Mouse (Mus musculus): Measurements from ENCODE around the gene Nrbf2.

DNA sequence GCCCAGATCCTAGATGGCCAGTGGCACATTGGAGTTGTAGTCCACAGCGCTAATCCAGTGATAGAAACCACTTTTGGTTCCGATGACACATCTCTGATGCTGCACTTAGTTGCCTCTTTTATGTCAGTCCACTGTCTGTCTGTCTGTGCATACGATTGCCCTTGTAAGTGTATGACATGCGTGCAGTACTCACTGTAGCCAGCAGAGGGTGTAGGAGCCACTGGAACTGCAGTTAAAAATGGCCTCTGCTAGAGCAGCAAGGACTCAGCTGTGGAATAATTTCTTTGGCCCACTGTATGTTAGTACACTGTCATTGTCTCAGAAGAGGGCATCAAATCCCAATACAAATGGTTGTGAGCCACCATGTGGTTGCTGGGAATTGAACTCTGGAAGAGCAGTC lies 38.0 kb downstream of the Nrbf2 start:
- TF ChIP-seq ZNF384 (IDR thresholded peaks at IDR 0.05; ENCODE audit: low read depth, low read length) (no peak), CHD2 (IDR thresholded peaks at IDR 0.05; ENCODE audit: low read depth, low read length) (no peak), ZC3H11A (IDR thresholded peaks at IDR 0.05; ENCODE audit: borderline replicate concordance, low read depth, low read length) (no peak), MAFK (IDR thresholded peaks at IDR 0.05; ENCODE audit: insufficient read depth, low read depth, low read length) (no peak), HCFC1 (IDR thresholded peaks at IDR 0.05; ENCODE audit: borderline replicate concordance, insufficient read depth, low read length) (no peak)
